Mouse (Mus musculus) G1E-ER4 (cell line): Measurements from ENCODE around the gene Sccpdh. TPM values are rescaled to one million over a fixed set of nuclear protein-coding genes. Genes with fewer than 3 reads are reported as not detected.

Experiments used
- GATA1 ChIP-seq: IDR thresholded peaks from one replicate; pipeline ENCODE4 v1.8.0; 2012; ENCODE audit warnings: low read length, inconsistent platforms
- polyA plus RNA-seq: library from polyadenylated mRNA; stranded (reverse); fragments of >175 nt; gene quantifications from 2 replicates; pipeline ENCODE4 v1.2.3, GENCODE M21; 2012

Sccpdh gene
- polyA plus RNA-seq, 1 experiment = 9.1 TPM

DNA sequence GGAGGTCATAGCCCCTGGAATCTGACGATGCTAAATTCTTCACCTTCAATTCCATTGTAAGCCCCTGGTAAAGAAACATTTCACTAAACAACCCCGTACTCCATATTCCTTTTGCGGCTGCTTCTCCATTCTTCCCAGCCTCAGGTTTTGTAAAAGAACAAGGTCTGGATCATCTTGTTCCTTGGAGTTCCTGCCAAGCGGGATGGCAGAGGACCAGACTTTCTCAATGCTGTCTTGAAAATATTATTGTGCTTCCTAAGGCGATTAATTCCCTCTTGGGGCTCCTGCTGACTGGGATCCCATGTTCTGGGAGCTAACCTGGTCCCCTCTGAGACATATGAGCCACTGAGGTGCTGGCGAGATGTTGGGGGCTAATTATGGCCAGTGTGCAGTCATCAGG, 37.1 kb downstream of the Sccpdh start:
- TF ChIP-seq GATA1 = no peak

- TF ChIP-seq GATA1 = no peak
These were observed 41.4 kb downstream of the Sccpdh start for GRCm38 (mm10) chr1:179709390-179709789.

GRCm38 (mm10) chr1:179710739-179711138, 42.7 kb downstream of the Sccpdh start:
- TF ChIP-seq GATA1 = no peak

DNA sequence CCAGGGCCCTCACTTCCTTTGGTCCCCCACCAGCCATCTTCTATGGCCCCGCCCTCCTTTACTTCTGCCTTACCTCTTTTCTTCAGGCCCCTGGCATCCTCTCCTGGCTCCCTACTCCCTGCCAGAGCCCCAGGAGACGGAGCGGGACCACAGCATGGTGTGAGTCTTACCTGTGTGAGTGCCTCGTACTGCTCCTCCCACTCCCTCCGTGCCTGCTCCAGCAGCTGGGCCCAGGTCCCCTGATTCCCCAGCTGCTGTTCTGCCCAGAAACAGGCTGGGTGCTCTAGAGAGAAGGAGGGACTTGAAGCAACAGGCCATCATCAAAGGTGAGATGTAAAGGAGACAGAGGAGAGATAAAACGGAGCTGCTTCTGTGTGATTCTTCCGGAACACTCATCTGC, 44.6 kb downstream of the Sccpdh start:
- no peak for TF ChIP-seq GATA1

DNA sequence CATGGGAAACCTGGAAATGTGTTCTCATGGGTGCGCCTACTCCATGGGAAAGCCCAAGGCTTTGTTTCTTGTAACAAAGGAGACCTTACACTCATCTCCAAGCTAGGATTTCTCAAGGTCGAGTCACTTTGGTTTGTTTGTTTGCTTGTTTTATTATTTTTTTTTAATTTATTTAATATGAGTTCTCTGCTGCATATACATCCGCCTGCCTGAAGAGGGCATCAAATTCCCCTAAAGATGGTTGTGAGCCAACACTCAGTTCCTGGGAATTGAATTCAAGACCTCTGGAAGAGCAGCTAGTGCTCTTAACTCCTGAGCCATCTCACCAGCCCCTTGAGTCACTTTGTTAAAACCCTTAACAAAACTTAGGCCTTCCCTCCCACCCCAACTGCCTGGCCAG, 45.4 kb downstream of the Sccpdh start:
- no peak for TF ChIP-seq GATA1

DNA sequence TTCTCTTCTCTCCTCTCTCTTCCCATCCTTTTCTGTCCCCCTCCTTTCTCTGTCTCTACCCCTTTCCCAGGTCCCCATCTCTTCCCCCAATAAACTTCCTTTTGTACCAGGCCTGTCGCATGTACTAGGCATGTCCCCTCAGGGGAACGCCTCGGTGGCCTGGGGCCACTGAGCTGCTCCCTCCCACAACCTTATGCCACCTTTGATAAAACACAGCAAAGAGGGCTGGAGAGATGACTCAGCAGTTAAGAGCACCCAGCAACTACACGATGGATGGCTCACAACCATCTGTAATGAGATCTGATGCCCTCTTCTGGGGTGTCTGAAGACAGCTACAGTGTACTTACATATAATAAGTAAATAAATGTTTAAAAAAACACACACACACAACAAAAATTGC, 47.8 kb downstream of the Sccpdh start:
- peak; percentile 20 for TF ChIP-seq GATA1

- TF ChIP-seq GATA1 = no peak
These were observed 54.9 kb downstream of the Sccpdh start for GRCm38 (mm10) chr1:179722811-179723469.

- TF ChIP-seq GATA1 = no peak
These were observed 60.7 kb downstream of the Sccpdh start for GRCm38 (mm10) chr1:179728661-179729060.

GRCm38 (mm10) chr1:179731391-179731790, 63.4 kb downstream of the Sccpdh start:
- no peak for TF ChIP-seq GATA1

GRCm38 (mm10) chr1:179734500-179735474, 66.8 kb downstream of the Sccpdh start:
- no peak for TF ChIP-seq GATA1

- TF ChIP-seq GATA1 = no peak
These were observed 68.5 kb downstream of the Sccpdh start for GRCm38 (mm10) chr1:179736483-179736882.

Other genes with a start within 250 kb of the Sccpdh start
- gene Smyd3, start 150.2 kb upstream of the Sccpdh start, polyA plus RNA-seq = 2.8 and 4.1 TPM in 2 replicates
- 8.3 and 9.4 TPM in 2 replicates for gene Tfb2m, start 121.9 kb upstream of the Sccpdh start, polyA plus RNA-seq
- 15.5 and 17.2 TPM in 2 replicates for gene Cnst, start 121.8 kb upstream of the Sccpdh start, polyA plus RNA-seq
- not detected in 2 replicates for gene Kif28, start 77.1 kb downstream of the Sccpdh start, polyA plus RNA-seq
- not detected in 2 replicates for gene Gm10518, start 135.2 kb downstream of the Sccpdh start, polyA plus RNA-seq
- gene Ahctf1, start 135.5 kb downstream of the Sccpdh start, polyA plus RNA-seq = 40.4 and 41.5 TPM in 2 replicates